17 mouse cellular contexts compared by ENCODE assay signal in the genomic region with DNA sequence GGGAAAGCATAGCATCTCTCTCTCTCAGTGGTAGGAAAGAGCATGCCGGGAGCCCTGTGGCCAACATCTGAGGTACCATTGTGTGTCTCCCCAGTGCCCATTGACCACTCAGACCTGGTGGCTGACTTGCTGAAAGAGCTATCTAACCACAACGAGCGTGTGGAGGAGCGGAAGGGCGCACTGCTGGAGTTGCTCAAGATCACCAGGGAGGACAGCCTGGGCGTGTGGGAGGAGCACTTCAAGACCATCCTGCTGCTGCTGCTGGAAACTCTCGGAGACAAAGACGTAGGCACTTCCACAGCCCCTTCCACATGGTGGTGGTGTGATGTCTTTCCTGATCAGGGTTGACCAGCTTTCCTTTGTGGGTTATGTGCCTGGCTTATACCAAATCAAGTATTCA. TPM values are rescaled to one million over a fixed set of nuclear protein-coding genes. Genes with fewer than 3 reads are reported as not detected.
DNase-seq lines count a peak whose midpoint lies in the region; ATAC-seq and TF ChIP-seq lines count a peak whose summit lies in the region.
"Had no signal": no experiment of that assay in that cellular context is flagged by ENCODE, and none has a peak within 500 bp of the region (broad histone marks: within the 10 kb centered on the region; RNA-seq: fewer than 3 reads in every experiment).

No protein-coding gene starts in this region.

- ATAC-seq in heart, postnatal 0 days (ENCODE audit: insufficient read depth, low read depth), result 0 out of 2 replicates have a peak, but pooled peaks have one; percentile 24
- ATAC-seq in granulocyte monocyte progenitor cell, adult 5-6 weeks (replicated peaks; ENCODE audit: poor library complexity, severe bottlenecking), result peak; percentile 91
- ATAC-seq in neutrophil, adult 5-6 weeks (ENCODE audit: extremely low read depth, insufficient number of reproducible peaks, low FRiP score, poor library complexity, severe bottlenecking), result peak; percentile 3; the same call in 1 of the 2 replicates
- ATAC-seq: forebrain, embryonic 15.5 days had no signal

- no peak overlapping the region for H3K4me2 ChIP-seq in heart, postnatal 0 days (ENCODE audit: low read depth, low read length)
- H3K4me2 ChIP-seq: embryonic facial prominence, embryonic 12.5 days; forebrain, embryonic 15.5 days; heart, embryonic 11.5 days; heart, embryonic 15.5 days; hindbrain, embryonic 14.5 days had no signal

- 82% methylated on average over 8 of the region's 8 CpGs for WGBS in heart, postnatal 0 days

- H3K36me3 ChIP-seq in heart, postnatal 0 days (replicated peaks; ENCODE audit: control insufficient read depth, insufficient read depth, low read length), result peaks cover 54% of the 10 kb centered on the region

- no peaks in the 10 kb centered on the region for H3K4me1 ChIP-seq in heart, postnatal 0 days (ENCODE audit: control insufficient read depth, insufficient read depth)
- H3K4me1 ChIP-seq: embryonic facial prominence, embryonic 12.5 days; forebrain, embryonic 15.5 days; heart, embryonic 15.5 days; hindbrain, embryonic 10.5 days had no signal

- no peak overlapping the region for H3K4me3 ChIP-seq in heart, postnatal 0 days (ENCODE audit: low read depth, low read length)
- H3K4me3 ChIP-seq: embryonic facial prominence, embryonic 12.5 days; forebrain, embryonic 15.5 days; heart, embryonic 15.5 days; hindbrain, embryonic 10.5 days had no signal

- H3K9ac ChIP-seq in heart, postnatal 0 days (replicated peaks; ENCODE audit: low read depth, low read length), result no peak overlapping the region
- H3K9ac ChIP-seq: embryonic facial prominence, embryonic 12.5 days; forebrain, embryonic 15.5 days; heart, embryonic 15.5 days; hindbrain, embryonic 14.5 days had no signal

- no peaks in the 10 kb centered on the region for H3K9me3 ChIP-seq in heart, postnatal 0 days (replicated peaks; ENCODE audit: control insufficient read depth, low read length)
- H3K9me3 ChIP-seq: embryonic facial prominence, embryonic 12.5 days; forebrain, embryonic 15.5 days; heart, embryonic 15.5 days; hindbrain, embryonic 10.5 days had no signal

- no peaks in the 10 kb centered on the region for H3K27me3 ChIP-seq in heart, postnatal 0 days (ENCODE audit: control insufficient read depth, insufficient read depth, low read length)
- H3K27me3 ChIP-seq: embryonic facial prominence, embryonic 12.5 days; forebrain, embryonic 15.5 days; heart, embryonic 15.5 days had no signal

- no peak for TF ChIP-seq EP300 in heart, postnatal 0 days (IDR thresholded peaks at IDR 0.05; ENCODE audit: low read depth)

- TF ChIP-seq CTCF in heart, postnatal 0 days (IDR thresholded peaks at IDR 0.05; ENCODE audit: low read depth), result no peak

- no peak overlapping the region for H3K27ac ChIP-seq in heart, postnatal 0 days (ENCODE audit: low read depth)
- H3K27ac ChIP-seq: embryonic facial prominence, embryonic 12.5 days; forebrain, embryonic 15.5 days; heart, embryonic 15.5 days; hindbrain, embryonic 10.5 days; hindbrain, embryonic 14.5 days had no signal

- no peak for DNase-seq in heart, postnatal 0 days (ENCODE audit: low spot score)
- DNase-seq in heart, adult 9 months (ENCODE audit: low spot score in 2 of 2), result no peak
- peak; percentile 80 for DNase-seq in 416B (ENCODE audit: low read depth)
- DNase-seq in cerebellum, adult 9-10 months, result no peak
- DNase-seq: adrenal gland, adult 2 months; adrenal gland, postnatal 36 days; cerebellum, adult 2 months; cerebellum, postnatal 14 days; gastrocnemius, postnatal 14 days had no signal

RNA-seq across cellular contexts. Expression of a gene that starts 46.6 kb away (rescaled TPM):
- 1.4 and 2.9 TPM in 2 replicates for total RNA-seq in heart, postnatal 0 days (2014; rRNA removed; ENCODE audit: low replicate concordance)
- 0.43 and 0.64 TPM in 2 replicates for polyA plus RNA-seq in heart, postnatal 0 days (2015; fragmentation: Nextera tagmentation; extraction: Ambion mirVana)
- total RNA-seq in granulocyte monocyte progenitor cell, adult 5-6 weeks (2014; fragmentation: Nextera tagmentation), result not detected in 2 replicates
- 0.15 and 1.7 TPM in 2 replicates for total RNA-seq in granulocyte monocyte progenitor cell, adult 5-6 weeks (2017)
- not detected in 2 replicates for total RNA-seq in neutrophil, adult 5-6 weeks (2017)

Comparison
In these comparisons a context has a peak if more than half of its experiments do, and no peak if none do; other contexts are left out.
1. ATAC-seq: peak in every context shown above with its lines; median percentile 91 in granulocyte monocyte progenitor cell, adult 5-6 weeks; 24 in heart, postnatal 0 days; 3 in neutrophil, adult 5-6 weeks.